Mouse (Mus musculus) brain, embryonic 18.5 days (tissue): ENCODE measurements around the gene Pex6.
"Not testable (repeated sequence)": the region's sequence is repeated elsewhere in the genome, so short reads cannot be mapped to it uniquely, and the experiment has no call there.

Source experiments
- DNase-seq: peaks from one replicate; pipeline ENCODE4 v3.0.0-alpha.2; 2012; ENCODE audit warnings: low read depth, low spot score

Pex6 gene

GRCm38 (mm10) chr17:46734055-46734454 is 22.8 kb downstream of the Pex6 start:
- DNase-seq, result no peak

- DNase-seq, result no peak
These were observed 24.0 kb downstream of the Pex6 start for GRCm38 (mm10) chr17:46735287-46735686.

- no peak for DNase-seq
These were observed 24.9 kb downstream of the Pex6 start for GRCm38 (mm10) chr17:46736160-46736559.

- no peak for DNase-seq
These were observed 30.0 kb downstream of the Pex6 start for GRCm38 (mm10) chr17:46741305-46741704.

GRCm38 (mm10) chr17:46742986-46743385 is 31.7 kb downstream of the Pex6 start:
- no peak for DNase-seq

GRCm38 (mm10) chr17:46745506-46745905 is 34.2 kb downstream of the Pex6 start:
- no peak for DNase-seq

GRCm38 (mm10) chr17:46747234-46747633 is 36.0 kb downstream of the Pex6 start:
- no peak for DNase-seq

GRCm38 (mm10) chr17:46747806-46748205 is 36.5 kb downstream of the Pex6 start:
- DNase-seq, result no peak

GRCm38 (mm10) chr17:46749282-46749681 is 38.0 kb downstream of the Pex6 start:
- no peak for DNase-seq

GRCm38 (mm10) chr17:46750580-46750979 is 39.3 kb downstream of the Pex6 start:
- DNase-seq, result no peak

- DNase-seq, result no peak
These were observed 40.0 kb downstream of the Pex6 start for GRCm38 (mm10) chr17:46751056-46751793.

- peak; percentile 96 for DNase-seq
These were observed 40.7 kb downstream of the Pex6 start, which contains the start of gene Cnpy3 for GRCm38 (mm10) chr17:46751794-46752556. Cnpy3 (minus strand) TSS chr17:46752214.

- DNase-seq, result no peak
These were observed 47.5 kb downstream of the Pex6 start for GRCm38 (mm10) chr17:46758753-46759152.

GRCm38 (mm10) chr17:46763544-46763943 is 52.3 kb downstream of the Pex6 start, which contains the start of gene Ptcra:
Ptcra (minus strand) TSS chr17:46763712.
- no peak for DNase-seq

GRCm38 (mm10) chr17:46764916-46765315 is 53.7 kb downstream of the Pex6 start:
- not testable (repeated sequence) for DNase-seq

GRCm38 (mm10) chr17:46767868-46768267 is 56.6 kb downstream of the Pex6 start:
- no peak for DNase-seq

- DNase-seq, result no peak
These were observed 59.3 kb downstream of the Pex6 start for GRCm38 (mm10) chr17:46770546-46770945.

GRCm38 (mm10) chr17:46771025-46771424 is 59.8 kb downstream of the Pex6 start:
- DNase-seq, result no peak

GRCm38 (mm10) chr17:46771616-46772015 is 60.4 kb downstream of the Pex6 start:
- DNase-seq, result no peak

GRCm38 (mm10) chr17:46772038-46772403 is 60.8 kb downstream of the Pex6 start:
- no peak for DNase-seq

GRCm38 (mm10) chr17:46772404-46773277 is 61.4 kb downstream of the Pex6 start, which contains the start of gene 2310039H08Rik:
2310039H08Rik (plus strand) TSS chr17:46772635.
- DNase-seq, result peak; percentile 82
